Mouse (Mus musculus) stomach, postnatal 0 days (tissue): ENCODE results near the gene Med22.

Experiments
- CTCF ChIP-seq: IDR thresholded peaks from 2 replicates; pipeline ENCODE4 v1.5.1; 2016; ENCODE audit warnings: antibody characterized with exemption, low read depth, mild to moderate bottlenecking, moderate library complexity
- EP300 ChIP-seq: optimal IDR thresholded peaks from 2 replicates; pipeline ENCODE3; 2016; ENCODE audit warnings: antibody characterized with exemption

- TF ChIP-seq CTCF = no peak
- TF ChIP-seq EP300 = no peak
Observed at GRCm38 (mm10) chr2:26952193-26952592, 41.7 kb upstream of the Med22 start.
